Mouse (Mus musculus) embryo, embryonic 10.5 days (tissue): ENCODE data around the gene Lin28b.
"Not testable (repeated sequence)": the region's sequence is repeated elsewhere in the genome, so short reads cannot be mapped to it uniquely, and the experiment has no call there.

Experiments
- DNase-seq: peaks from one replicate; pipeline ENCODE4 v3.0.0-alpha.2; 2015; ENCODE audit warnings: low spot score

Lin28b gene

GRCm38 (mm10) chr10:45411741-45412140 is 74.5 kb downstream of the Lin28b start:
- DNase-seq, result peak; percentile 79

- DNase-seq, result peak; percentile 81
Observed at GRCm38 (mm10) chr10:45410624-45411341, 75.4 kb downstream of the Lin28b start.

DNA sequence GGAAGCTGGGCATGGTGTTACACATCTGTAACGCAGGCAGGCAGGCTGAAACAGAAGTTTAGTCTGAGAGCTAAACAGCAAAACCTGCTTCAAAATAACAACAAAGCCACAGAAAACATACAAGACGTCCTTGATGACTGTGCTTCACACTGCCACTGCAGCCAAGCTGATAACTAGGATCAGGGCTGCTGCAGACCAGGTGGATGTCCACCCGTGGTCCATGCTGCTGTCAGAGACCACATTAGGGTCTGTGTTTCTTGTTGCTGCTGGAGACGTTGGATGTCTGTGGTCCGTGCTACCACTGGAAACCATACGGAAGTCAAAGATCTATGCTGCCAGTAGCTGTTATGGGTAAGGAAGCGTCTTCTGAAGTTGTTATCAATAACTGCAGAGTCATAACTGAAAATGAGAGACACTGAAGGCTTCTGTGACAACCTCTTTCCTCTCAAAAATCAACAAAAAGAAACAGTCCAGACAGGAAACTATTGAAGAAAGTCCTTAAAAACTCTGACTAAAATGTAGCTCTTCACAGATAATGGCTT is 86.4 kb downstream of the Lin28b start:
- DNase-seq, result no peak

- no peak for DNase-seq
Observed at GRCm38 (mm10) chr10:45398211-45398610, 88.0 kb downstream of the Lin28b start.

DNA sequence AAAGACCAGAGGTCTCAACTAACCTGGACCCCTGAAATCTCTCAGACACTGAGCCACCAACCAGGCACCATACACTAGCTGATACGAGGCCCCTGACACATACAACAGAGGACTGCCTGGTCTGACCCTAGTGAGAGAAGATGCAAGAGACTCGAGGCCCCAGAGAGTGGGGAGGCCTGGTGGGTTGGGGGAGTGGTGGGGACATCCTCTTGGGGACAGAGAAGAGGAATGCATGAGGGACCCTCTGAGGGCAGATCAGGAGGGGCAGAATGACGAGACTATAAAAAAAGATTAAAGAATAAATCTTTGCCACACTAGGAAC is 103.6 kb downstream of the Lin28b start:
- no peak for DNase-seq

DNA sequence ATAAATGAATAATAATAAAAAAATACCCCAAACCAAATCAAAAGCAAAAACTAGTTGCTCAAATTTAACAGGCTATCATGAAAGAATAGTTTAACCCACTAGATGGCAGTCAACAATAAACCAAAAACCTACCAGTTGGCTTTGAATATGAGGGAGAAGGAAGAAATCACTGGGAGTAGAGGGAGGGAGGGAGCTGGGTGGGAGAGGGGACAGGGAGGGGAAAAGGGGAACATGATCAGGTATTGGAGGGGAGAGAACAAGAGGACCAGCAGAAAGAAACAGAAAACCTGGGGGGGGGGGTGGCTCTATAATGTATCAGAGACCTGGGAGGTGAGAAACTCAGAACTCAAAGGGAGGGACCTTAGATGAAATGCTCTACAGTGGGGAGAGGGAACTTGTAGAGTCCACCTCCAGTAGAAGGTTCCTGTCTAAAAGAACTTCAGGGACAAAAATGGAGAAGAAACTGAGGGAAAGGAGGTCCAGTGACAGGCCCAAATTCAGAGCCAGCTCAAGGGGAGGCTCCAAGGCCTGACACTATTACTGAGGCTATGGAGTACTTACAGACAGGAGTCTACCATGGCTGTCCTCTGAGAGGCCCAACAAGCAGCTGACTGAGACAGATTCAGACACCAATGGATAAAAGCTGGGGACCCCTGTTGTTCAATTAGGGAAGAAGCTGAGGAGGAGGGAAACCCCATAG is 104.1 kb downstream of the Lin28b start:
- DNase-seq, result peak; percentile 66

GRCm38 (mm10) chr10:45378269-45378668 is 107.9 kb downstream of the Lin28b start:
- DNase-seq, result no peak

GRCm38 (mm10) chr10:45372994-45373692 is 113.1 kb downstream of the Lin28b start:
- DNase-seq, result peak; percentile 90

DNA sequence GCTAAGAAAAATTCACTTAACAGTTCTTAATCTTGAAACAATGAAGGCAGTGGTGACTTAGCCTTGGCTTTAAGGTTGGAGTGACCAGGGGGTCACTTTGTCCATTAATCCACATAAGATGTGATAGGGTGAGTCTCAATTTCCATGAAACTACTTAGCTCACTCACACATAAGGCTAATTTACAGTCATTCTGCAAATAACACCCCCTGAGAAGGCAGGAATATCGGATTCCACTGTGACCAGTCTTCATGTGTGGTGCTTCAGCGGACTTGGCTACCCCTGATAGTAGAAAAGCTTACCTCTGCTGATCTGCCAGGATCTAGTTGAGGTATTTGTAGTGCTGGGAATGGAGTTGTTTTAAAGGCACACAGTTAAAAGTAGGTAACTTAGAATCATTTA is 115.7 kb downstream of the Lin28b start:
- no peak for DNase-seq

DNA sequence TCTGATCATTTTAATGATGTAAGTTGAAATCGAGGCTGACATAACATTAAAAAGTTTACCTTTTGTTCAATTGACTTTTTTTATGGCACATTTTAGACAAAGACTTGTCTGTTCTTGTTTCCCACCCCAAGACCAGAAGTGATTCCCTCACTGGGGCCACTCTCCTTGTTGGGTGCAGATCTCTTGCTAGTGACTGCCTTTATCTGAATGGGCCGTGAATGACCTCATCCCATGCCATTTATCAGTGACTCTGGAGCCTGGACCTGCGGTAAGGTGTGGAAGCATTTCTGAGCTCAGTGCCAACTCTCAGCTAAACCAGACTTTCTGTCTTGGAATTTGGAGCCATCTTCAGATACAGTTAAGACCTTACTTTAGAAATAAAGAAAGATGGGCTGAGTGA is 116.6 kb downstream of the Lin28b start:
- DNase-seq, result no peak

DNA sequence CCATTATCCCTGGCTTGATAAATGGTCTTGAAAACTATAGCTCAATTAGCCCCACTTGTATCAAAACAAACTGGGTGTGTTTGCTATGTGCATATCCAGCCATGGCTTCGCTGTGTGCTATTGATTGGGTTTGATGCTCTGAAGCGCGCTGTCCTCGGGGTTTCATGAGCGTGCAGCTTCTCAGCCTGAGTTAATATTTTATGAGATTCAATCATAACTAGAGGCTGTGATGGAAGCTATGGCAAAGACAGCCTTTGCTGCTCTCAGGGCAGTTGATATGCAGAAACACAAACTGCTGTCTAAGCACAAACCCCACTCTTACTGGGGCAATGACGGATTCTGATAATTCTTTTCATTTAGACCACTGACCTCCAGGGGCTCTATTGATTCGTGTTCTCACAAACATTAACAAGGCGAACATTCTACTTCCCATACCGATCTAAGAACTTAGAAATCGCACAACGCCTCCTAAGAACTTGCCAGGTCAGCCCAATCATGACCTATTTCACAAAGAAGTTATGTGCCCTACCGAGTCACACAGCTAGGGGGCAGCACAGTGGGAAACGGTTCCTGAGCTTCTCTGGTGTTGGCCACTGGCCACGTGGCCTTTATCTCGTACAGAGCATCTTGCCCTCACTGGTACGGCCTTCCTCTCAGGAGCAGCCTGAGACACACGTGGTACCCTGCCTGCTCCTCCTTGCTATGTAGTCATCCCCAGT is 119.0 kb downstream of the Lin28b start:
- DNase-seq, result no peak

- DNase-seq, result no peak
Observed at GRCm38 (mm10) chr10:45363396-45363795, 122.8 kb downstream of the Lin28b start.

- no peak for DNase-seq
Observed at GRCm38 (mm10) chr10:45356091-45356490, 130.1 kb downstream of the Lin28b start.

GRCm38 (mm10) chr10:45348143-45348542 is 138.1 kb downstream of the Lin28b start:
- not testable (repeated sequence) for DNase-seq

GRCm38 (mm10) chr10:45345217-45345616 is 141.0 kb downstream of the Lin28b start:
- peak; percentile 39 for DNase-seq

DNA sequence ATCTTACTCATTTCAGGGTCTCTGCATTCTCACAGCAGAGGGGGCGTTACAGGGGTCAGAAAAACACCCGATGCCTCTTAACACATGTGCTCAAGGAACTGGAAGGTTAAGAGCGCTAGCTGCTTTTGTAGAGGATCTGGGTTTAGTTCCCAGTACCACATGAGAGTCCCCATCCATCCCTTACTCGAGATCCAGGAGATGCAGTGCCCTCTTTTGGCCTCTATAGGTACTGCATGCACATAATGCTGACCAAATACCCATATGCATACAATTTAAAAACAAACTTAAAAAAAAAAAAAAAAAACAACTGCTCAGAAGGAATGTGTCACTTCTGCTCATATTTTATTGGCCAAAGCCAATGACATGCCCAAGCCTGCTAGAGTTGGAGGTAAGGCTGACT is 141.8 kb downstream of the Lin28b start:
- DNase-seq, result no peak

GRCm38 (mm10) chr10:45339106-45339505 is 147.1 kb downstream of the Lin28b start:
- DNase-seq, result no peak

DNA sequence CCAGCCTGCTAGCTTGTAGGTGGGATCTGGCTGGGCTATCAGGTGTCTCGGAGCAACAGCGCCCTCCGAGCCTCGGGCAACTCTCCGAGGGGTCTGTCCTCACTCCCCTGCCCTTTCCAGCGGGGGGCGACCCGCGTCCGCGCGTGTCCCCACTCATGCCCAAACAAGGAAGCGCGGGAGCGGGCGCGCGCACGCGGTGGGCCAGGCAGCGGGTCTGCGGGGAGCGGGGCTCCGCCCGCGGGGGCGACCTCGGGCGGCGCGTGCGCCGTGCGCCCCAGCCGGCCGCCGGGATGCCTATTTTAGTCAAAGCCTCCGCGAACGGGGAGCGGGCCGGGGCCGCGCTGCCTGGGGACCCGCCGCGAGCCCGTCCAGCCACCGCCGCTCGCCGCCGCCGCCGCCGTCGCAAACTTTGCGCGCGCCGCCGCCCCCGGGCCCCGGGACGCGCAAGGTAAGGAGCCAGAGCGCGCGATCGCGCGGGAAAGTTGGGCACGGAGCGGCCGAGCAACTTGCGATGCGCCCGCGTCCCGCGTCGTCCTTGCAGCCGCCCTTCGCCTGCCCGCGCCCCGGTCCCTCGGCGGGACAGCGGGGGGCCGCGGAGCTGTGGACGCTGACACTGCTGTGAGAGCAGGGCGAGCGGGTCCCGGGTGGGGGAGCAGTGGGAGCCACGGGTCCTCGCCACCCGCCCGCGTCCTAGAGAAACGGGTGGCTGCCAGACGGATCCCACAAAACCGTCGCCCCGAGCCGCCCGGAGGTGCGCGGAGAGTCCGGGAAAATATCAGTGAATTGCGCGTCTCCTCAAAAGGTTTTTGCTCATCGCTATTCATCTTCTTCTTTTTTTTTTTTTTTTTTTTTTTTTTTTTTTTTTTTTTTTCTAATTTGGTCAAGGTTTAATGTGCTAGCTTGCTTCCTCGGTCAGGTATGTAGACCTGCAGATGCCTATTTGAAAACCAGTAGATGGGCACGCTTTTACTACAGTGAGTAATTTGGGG is 150.5 kb downstream of the Lin28b start, which contains the start of gene Bves:
Gene Bves, plus strand, starts transcription at position 339 of the 989 bp plus-strand sequence.
- peak; percentile 74 for DNase-seq

GRCm38 (mm10) chr10:45334925-45335324 is 151.3 kb downstream of the Lin28b start:
- peak; percentile 24 for DNase-seq

DNA sequence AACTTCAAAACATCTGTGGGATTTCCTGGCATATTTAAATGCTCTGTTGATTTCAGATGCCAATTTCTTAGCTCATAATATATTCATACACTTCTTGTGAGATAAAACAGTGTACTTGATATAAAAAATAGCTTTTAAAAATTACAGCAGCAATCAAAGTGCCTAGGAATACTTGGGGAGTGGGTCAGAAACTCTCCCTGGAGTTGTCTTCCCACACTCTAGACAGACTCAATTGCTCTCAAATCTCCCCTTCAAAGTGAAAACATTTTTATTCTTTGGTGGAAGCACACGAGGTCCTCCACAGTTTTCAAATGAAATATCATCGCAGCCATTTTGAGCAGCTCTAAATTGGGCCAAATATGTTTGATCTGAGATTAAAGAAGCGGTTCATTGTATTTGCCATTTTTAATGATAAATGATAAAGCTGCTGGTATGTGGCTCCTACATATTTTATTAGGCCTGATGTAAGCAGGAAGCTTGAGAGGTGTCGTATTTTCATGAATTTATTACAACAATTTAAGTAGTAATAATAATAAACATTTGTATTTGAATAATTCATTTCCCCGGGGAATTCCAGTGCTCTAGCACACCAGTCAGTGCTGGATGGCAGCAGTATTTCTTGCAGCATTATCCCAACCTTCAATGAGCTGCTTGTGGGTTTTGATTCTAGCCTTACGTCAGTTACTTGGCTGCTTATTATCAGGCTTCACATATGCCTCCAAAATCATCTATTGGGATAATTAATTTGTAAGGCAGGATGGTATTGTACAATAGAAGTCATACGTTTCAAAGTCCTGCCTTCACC is 157.8 kb downstream of the Lin28b start:
- no peak for DNase-seq
